Mouse (Mus musculus): Measurements from ENCODE around the gene P2ry6.

DNA sequence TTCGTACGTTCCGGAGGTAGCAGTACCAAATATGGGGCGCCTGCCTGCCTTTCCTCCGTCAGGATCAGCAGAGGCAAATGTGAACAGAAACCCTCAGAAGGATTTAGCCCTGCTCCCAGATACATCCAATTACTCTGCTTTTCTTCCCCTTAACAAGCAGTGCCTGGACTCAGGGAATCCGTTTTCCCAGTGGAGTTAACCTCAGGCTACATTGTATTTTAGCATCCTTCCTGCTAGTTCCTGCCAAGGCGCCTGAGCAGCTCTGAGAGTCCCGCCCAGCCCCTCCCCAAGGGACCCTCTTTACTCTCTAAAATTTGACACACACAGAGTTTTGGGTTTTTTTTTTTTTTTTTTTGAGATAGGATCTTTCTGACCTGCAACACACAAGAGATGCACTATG is 11.1 kb downstream of the P2ry6 start:
- TF ChIP-seq MAFK (IDR thresholded peaks at IDR 0.05; ENCODE audit: insufficient read depth, low read depth, low read length) (no peak), CHD2 (IDR thresholded peaks at IDR 0.05; ENCODE audit: low read depth, low read length) (no peak), ZC3H11A (IDR thresholded peaks at IDR 0.05; ENCODE audit: borderline replicate concordance, low read depth, low read length) (no peak), HCFC1 (IDR thresholded peaks at IDR 0.05; ENCODE audit: borderline replicate concordance, insufficient read depth, low read length) (no peak)

Data from ES-E14 (cell line).